Mouse (Mus musculus) monocyte, adult 5-6 weeks (primary cell): ENCODE measurements at regions not wholly inside any gene's neighbourhood (a gene's known extent, or its start where the extent isn't known, plus 50 kb on each side); places are given as distances from the start of the nearest gene placed in this dataset.

Experiments
- ATAC-seq: fragments of 153-309, 156-312 bp; replicated peaks from 2 replicates; pipeline ENCODE4 v1.8.0; 2017; ENCODE audit warnings: mild to moderate bottlenecking; ENCODE audit not compliant: low TSS enrichment, insufficient number of reproducible peaks, severe bottlenecking, poor library complexity, low FRiP score

- no peak for ATAC-seq
Observed at GRCm38 (mm10) chr2:78804931-78805330, 63.0 kb upstream of the Ube2e3 start.

GRCm38 (mm10) chr2:78803543-78803942, 64.4 kb upstream of the Ube2e3 start:
- no peak for ATAC-seq

- ATAC-seq: no peak
Observed at GRCm38 (mm10) chr2:78795446-78795845, 72.5 kb upstream of the Ube2e3 start.

GRCm38 (mm10) chr2:78794734-78795133, 73.2 kb upstream of the Ube2e3 start:
- no peak for ATAC-seq

GRCm38 (mm10) chr2:78789124-78789523, 78.8 kb upstream of the Ube2e3 start:
- ATAC-seq: no peak

- ATAC-seq: no peak
Observed at GRCm38 (mm10) chr2:78788222-78788621, 79.7 kb upstream of the Ube2e3 start.

- ATAC-seq: no peak
Observed at GRCm38 (mm10) chr2:78779949-78780348, 88.0 kb upstream of the Ube2e3 start.

- ATAC-seq: no peak
Observed at GRCm38 (mm10) chr2:78777589-78777988, 90.3 kb upstream of the Ube2e3 start.

GRCm38 (mm10) chr2:78754362-78754761, 113.6 kb upstream of the Ube2e3 start:
- ATAC-seq: no peak

- ATAC-seq: no peak
Observed at GRCm38 (mm10) chr2:78753918-78754317, 114.0 kb upstream of the Ube2e3 start.

- ATAC-seq: no peak
Observed at GRCm38 (mm10) chr2:78730161-78730560, 137.8 kb upstream of the Ube2e3 start.

- no peak for ATAC-seq
Observed at GRCm38 (mm10) chr2:78726060-78726459, 141.9 kb upstream of the Ube2e3 start.

- ATAC-seq: no peak
Observed at GRCm38 (mm10) chr2:78724416-78724815, 143.5 kb upstream of the Ube2e3 start.

GRCm38 (mm10) chr2:78723423-78723822, 144.5 kb upstream of the Ube2e3 start:
- ATAC-seq: no peak

GRCm38 (mm10) chr2:78722739-78723138, 145.2 kb upstream of the Ube2e3 start:
- ATAC-seq: no peak

- no peak for ATAC-seq
Observed at GRCm38 (mm10) chr2:78718550-78718949, 149.4 kb upstream of the Ube2e3 start.

GRCm38 (mm10) chr2:78716157-78716798, 151.6 kb upstream of the Ube2e3 start:
- no peak for ATAC-seq

- no peak for ATAC-seq
Observed at GRCm38 (mm10) chr2:78694851-78695250, 173.1 kb upstream of the Ube2e3 start.

GRCm38 (mm10) chr2:78656668-78657067, 211.3 kb upstream of the Ube2e3 start:
- ATAC-seq: no peak

GRCm38 (mm10) chr2:78655156-78655855, 212.6 kb upstream of the Ube2e3 start:
- no peak for ATAC-seq
